Mouse (Mus musculus): Measurements from ENCODE around the gene Fam71e1. TPM values are rescaled to one million over a fixed set of nuclear protein-coding genes. Genes with fewer than 3 reads are reported as not detected.

The Fam71e1 gene
- polyA plus RNA-seq, 1 experiment = 0.16 TPM

GRCm38 (mm10) chr7:44547041-44547440 is 50.7 kb downstream of the Fam71e1 start:
- Histone ChIP-seq H3K4me3 (replicated peaks) (peak overlapping the region; percentile 78), H3K36me3 (ENCODE audit: control insufficient read depth) (peaks cover 79% of the 10 kb centered on the region), H3K4me1 (ENCODE audit: control insufficient read depth) (peaks cover 42% of the 10 kb centered on the region), H3K27me3 (ENCODE audit: control insufficient read depth) (no peaks in the 10 kb centered on the region), H3K9me3 (ENCODE audit: control insufficient read depth, low read length) (peaks cover 11% of the 10 kb centered on the region)
- TF ChIP-seq GATA1 (IDR thresholded peaks at IDR 0.05; ENCODE audit: low read length) = no peak
- no peak for TF ChIP-seq TAL1 (IDR thresholded peaks at IDR 0.05; ENCODE audit: low read length)

GRCm38 (mm10) chr7:44547725-44548124 is 51.3 kb downstream of the Fam71e1 start:
- TF ChIP-seq GATA1 (IDR thresholded peaks at IDR 0.05; ENCODE audit: low read length) (no peak), TAL1 (IDR thresholded peaks at IDR 0.05; ENCODE audit: low read length) (no peak)
- Histone ChIP-seq H3K4me1 (ENCODE audit: control insufficient read depth) (peaks cover 49% of the 10 kb centered on the region), H3K36me3 (ENCODE audit: control insufficient read depth) (peaks cover 79% of the 10 kb centered on the region), H3K27me3 (ENCODE audit: control insufficient read depth) (no peaks in the 10 kb centered on the region), H3K4me3 (replicated peaks) (peak overlapping the region; percentile 78), H3K9me3 (ENCODE audit: control insufficient read depth, low read length) (peaks cover 18% of the 10 kb centered on the region)

- peak within 1 kb of the TSS; percentile 78 for H3K4me3 ChIP-seq (replicated peaks)
- H3K27me3 ChIP-seq (ENCODE audit: control insufficient read depth) = no peaks in the 10 kb centered on the region
- H3K9me3 ChIP-seq (ENCODE audit: control insufficient read depth, low read length) = peaks cover 18% of the 10 kb centered on the region
- H3K36me3 ChIP-seq (ENCODE audit: control insufficient read depth) = peaks cover 73% of the 10 kb centered on the region
- peaks cover 57% of the 10 kb centered on the region for H3K4me1 ChIP-seq (ENCODE audit: control insufficient read depth)
- TF ChIP-seq TAL1 (IDR thresholded peaks at IDR 0.05; ENCODE audit: low read length) (no peak), GATA1 (IDR thresholded peaks at IDR 0.05; ENCODE audit: low read length) (no peak)
Observed at GRCm38 (mm10) chr7:44548497-44549087, 52.2 kb downstream of the Fam71e1 start, which contains the start of gene Pold1. Gene Pold1 (minus strand): TSS chr7:44548849.

GRCm38 (mm10) chr7:44549621-44550408 is 53.4 kb downstream of the Fam71e1 start:
- Histone ChIP-seq H3K4me3 (replicated peaks) (no peak overlapping the region), H3K36me3 (ENCODE audit: control insufficient read depth) (peaks cover 64% of the 10 kb centered on the region), H3K27me3 (ENCODE audit: control insufficient read depth) (no peaks in the 10 kb centered on the region), H3K9me3 (ENCODE audit: control insufficient read depth, low read length) (peaks cover 18% of the 10 kb centered on the region), H3K4me1 (ENCODE audit: control insufficient read depth) (peaks cover 59% of the 10 kb centered on the region)
- TF ChIP-seq TAL1 (IDR thresholded peaks at IDR 0.05; ENCODE audit: low read length) (no peak), GATA1 (IDR thresholded peaks at IDR 0.05; ENCODE audit: low read length) (no peak)

GRCm38 (mm10) chr7:44550409-44550678 is 54.0 kb downstream of the Fam71e1 start:
- H3K36me3 ChIP-seq (ENCODE audit: control insufficient read depth) = peaks cover 58% of the 10 kb centered on the region

More at GRCm38 (mm10) chr7:44550409-44550678, 54.0 kb downstream of the Fam71e1 start:
- Histone ChIP-seq H3K27me3 (ENCODE audit: control insufficient read depth) (no peaks in the 10 kb centered on the region), H3K4me1 (ENCODE audit: control insufficient read depth) (peaks cover 59% of the 10 kb centered on the region), H3K4me3 (replicated peaks) (no peak overlapping the region), H3K9me3 (ENCODE audit: control insufficient read depth, low read length) (peaks cover 18% of the 10 kb centered on the region)
- TF ChIP-seq GATA1 (IDR thresholded peaks at IDR 0.05; ENCODE audit: low read length) = no peak
- no peak for TF ChIP-seq TAL1 (IDR thresholded peaks at IDR 0.05; ENCODE audit: low read length)

Other genes starting within 250 kb of the Fam71e1 start
- 0.18 TPM in 1 of 2 replicates, not detected in the other for gene 1700028J19Rik, start 249.9 kb upstream of the Fam71e1 start, polyA plus RNA-seq (2012)
- gene 2410002F23Rik, start 249.9 kb upstream of the Fam71e1 start, polyA plus RNA-seq (2012) = 5.6 and 5.9 TPM in 2 replicates
- gene Acp4, start 239.2 kb upstream of the Fam71e1 start, polyA plus RNA-seq (2012) = not detected in 2 replicates
- not detected in 2 replicates for gene Gm15517, start 235.1 kb upstream of the Fam71e1 start, polyA plus RNA-seq (2012)
- gene Clec11a, start 189.7 kb upstream of the Fam71e1 start, polyA plus RNA-seq (2012) = 0.01 TPM in 1 of 2 replicates, not detected in the other
- gene Shank1, start 186.3 kb upstream of the Fam71e1 start, polyA plus RNA-seq (2012) = 0.01 TPM in 2 replicates
- gene Syt3, start 112.5 kb upstream of the Fam71e1 start, polyA plus RNA-seq (2012) = not detected in 2 replicates
- 0.04 and 0.06 TPM in 2 replicates for gene 1700008O03Rik, start 110.8 kb upstream of the Fam71e1 start, polyA plus RNA-seq (2012)
- gene Lrrc4b, start 67.6 kb upstream of the Fam71e1 start, polyA plus RNA-seq (2012) = not detected in 2 replicates
- 0.17 and 0.50 TPM in 2 replicates for gene Aspdh, start 31.2 kb upstream of the Fam71e1 start, polyA plus RNA-seq (2012)
- gene Josd2, start 28.6 kb upstream of the Fam71e1 start, polyA plus RNA-seq (2012) = 1,062 and 1,188 TPM in 2 replicates
- 26.0 and 30.5 TPM in 2 replicates for gene Emc10, start 52 bp upstream of the Fam71e1 start, polyA plus RNA-seq (2012)
- gene Mybpc2, start 28.1 kb downstream of the Fam71e1 start, polyA plus RNA-seq (2012) = not detected in 2 replicates
- 0.08 TPM in 2 replicates for gene Spib, start 35.5 kb downstream of the Fam71e1 start, polyA plus RNA-seq (2012)
- gene Pold1, start 52.3 kb downstream of the Fam71e1 start, polyA plus RNA-seq (2012) = 24.0 and 25.1 TPM in 2 replicates
- 49.7 and 62.9 TPM in 2 replicates for gene Nr1h2, start 57.4 kb downstream of the Fam71e1 start, polyA plus RNA-seq (2012)
- 0.20 and 0.21 TPM in 2 replicates for gene Napsa, start 75.8 kb downstream of the Fam71e1 start, polyA plus RNA-seq (2012)
- 0.01 TPM in 2 replicates for gene Kcnc3, start 94.1 kb downstream of the Fam71e1 start, polyA plus RNA-seq (2012)
- under 0.01 TPM in 1 of 2 replicates, not detected in the other for gene Myh14, start 174.3 kb downstream of the Fam71e1 start, polyA plus RNA-seq (2012)
- not detected in 2 replicates for gene Izumo2, start 212.2 kb downstream of the Fam71e1 start, polyA plus RNA-seq (2012)

Measured in erythroblast, embryonic 14.5 days (primary cell).